Mouse (Mus musculus) lung, postnatal 25 days (tissue): Measurements from ENCODE around the gene Lzts2.
"Not testable (repeated sequence)": the region's sequence is repeated elsewhere in the genome, so short reads cannot be mapped to it uniquely, and the experiment has no call there.

ENCODE experiments used
- DNase-seq: peaks from one replicate; pipeline ENCODE4 v3.0.0; 2022; ENCODE audit warnings: low spot score

The Lzts2 gene

DNA sequence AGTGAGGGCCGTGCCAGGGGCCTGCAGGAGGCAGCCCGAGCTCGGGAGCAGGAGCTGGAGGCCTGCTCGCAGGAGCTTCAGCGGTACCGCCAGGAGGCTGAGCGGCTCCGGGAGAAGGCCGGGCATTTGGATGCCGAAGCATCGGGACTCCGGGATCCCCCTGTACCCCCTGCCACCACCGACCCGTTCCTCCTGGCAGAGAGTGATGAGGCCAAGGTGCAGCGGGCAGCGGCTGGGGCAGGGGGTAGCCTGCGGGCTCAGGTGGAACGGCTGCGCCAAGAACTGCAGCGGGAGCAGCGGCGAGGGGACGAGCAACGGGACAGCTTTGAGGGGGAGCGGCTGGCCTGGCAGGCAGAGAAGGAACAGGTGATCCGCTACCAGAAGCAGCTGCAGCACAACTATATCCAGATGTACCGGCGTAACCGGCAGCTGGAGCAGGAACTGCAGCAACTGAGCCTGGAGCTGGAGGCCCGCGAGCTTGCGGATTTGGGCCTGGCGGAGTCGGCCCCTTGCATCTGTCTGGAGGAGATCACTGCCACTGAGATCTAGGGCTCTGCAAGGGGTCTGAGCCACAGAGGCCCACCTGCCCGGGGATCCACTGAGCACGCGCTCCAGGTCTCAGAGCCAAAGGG is 11.8 kb downstream of the Lzts2 start:
- DNase-seq: no peak

DNA sequence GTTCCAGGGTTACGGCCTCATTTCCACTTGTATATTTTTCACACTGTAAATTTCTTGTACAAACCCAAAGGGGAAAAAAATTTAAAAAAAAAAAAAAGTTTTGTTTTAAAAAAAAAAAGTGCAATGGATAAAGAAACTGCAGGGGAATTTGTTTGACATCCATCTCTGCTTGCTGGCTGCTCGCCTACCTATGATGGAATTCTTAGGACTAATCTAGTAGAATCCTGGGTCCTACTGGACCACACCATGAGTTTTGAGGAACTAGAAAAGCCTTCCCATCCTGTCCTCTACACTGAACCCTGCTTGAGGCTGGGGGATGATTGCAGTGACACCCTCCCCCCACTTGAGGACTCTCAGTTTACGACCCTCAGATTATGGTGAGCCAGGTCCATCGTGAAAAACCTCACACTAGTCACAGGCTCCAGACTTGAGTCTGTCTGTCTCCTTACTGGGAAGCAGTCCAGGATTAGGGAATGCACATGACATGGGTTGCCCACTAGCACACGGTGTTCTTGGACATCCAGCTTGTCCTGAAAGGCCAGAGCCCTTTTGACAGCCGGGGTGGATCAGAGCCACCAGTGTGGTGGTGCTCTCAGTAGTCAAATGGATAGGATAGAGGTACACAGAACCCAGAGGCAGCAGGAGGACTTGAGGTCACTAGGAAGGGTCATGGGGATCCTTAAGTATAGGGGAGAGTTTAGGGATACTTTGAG is 12.9 kb downstream of the Lzts2 start:
- DNase-seq: no peak

GRCm38 (mm10) chr19:45027848-45028247 is 13.6 kb downstream of the Lzts2 start:
- no peak for DNase-seq

GRCm38 (mm10) chr19:45028746-45029145 is 14.5 kb downstream of the Lzts2 start:
- no peak for DNase-seq

DNA sequence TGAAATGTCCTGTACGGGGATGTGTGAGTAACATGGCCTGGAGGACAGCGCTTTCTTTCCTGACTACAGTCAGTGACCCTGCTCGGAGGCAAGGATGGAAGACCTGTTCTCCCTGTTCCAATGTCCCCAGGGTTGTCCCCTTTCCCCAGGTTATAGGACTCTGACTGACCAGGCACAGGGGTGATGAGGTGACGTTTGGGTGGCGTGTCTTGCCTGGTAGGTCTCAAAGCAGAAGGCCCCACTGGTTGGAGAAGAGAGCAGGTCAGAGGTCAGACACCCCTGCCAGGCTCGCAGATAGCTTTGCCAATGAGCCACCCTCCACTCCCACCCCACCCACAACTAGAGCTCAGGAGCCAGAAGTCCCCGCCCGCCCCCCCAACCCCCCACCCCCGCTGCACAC is 15.4 kb downstream of the Lzts2 start:
- DNase-seq: no peak

- peak; percentile 59 for DNase-seq
Measured at GRCm38 (mm10) chr19:45030111-45030510, 15.9 kb downstream of the Lzts2 start.

- DNase-seq: peak; percentile 89
Measured at GRCm38 (mm10) chr19:45030746-45031693, 16.8 kb downstream of the Lzts2 start.

DNA sequence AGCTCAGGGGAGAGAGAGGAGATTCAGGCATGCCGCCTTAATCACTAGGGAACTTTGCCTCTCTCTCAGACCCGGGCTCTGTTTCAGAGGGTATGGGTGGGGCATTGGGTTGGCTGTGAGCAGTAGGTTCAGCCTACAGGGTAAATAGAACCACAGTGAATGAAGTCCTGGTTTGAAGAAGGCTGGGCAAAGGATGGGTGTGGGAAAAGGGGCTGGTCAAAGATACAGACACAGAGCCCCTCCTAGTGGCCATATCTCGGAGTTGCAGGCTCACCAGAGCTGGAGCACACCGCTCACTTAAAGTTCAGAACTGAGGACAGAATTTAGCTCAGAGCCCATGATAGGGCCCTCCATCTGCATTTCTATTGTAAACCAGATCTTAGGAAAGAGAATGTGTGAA is 17.6 kb downstream of the Lzts2 start:
- DNase-seq: peak; percentile 85

GRCm38 (mm10) chr19:45032570-45033332 is 18.5 kb downstream of the Lzts2 start:
- DNase-seq: no peak

DNA sequence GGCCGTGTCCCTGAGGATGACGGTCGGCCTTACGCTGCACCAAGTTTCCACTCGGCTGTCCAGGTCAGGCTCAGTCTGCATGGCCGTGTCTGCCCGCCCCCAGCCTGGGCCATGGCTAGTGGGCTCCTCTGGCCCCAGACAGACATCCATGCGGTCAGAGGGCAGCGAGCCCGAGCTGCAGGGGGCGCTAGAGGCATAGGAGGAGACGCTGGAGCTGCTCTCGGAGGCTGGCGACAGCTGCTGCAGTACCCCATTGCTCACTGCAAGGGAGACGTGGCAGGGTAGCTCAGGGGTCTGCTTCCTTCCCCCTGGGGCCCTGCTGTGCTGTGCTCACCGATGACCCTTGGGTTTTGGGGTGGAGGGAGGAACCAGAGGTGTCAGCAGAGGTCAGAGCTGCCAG is 22.7 kb downstream of the Lzts2 start:
- peak; percentile 71 for DNase-seq

DNA sequence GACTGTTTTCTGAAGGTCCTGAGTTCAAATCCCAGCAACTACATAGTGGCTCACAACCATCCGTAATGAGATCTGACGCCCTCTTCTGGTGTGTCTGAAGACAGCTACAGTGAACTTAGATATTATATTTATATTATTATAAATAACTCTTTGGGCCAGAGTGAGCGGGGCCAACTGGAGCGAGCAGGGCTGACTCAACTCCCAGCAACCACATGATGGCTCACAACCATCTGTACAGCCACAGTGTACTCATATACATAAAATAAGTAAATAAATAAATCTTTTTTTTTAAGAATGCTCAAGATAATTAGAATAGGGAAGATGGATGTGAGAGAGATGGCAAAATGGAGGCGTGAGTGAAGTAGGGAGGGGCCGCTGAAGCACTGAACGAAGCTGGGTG is 24.0 kb downstream of the Lzts2 start:
- not testable (repeated sequence) for DNase-seq

DNA sequence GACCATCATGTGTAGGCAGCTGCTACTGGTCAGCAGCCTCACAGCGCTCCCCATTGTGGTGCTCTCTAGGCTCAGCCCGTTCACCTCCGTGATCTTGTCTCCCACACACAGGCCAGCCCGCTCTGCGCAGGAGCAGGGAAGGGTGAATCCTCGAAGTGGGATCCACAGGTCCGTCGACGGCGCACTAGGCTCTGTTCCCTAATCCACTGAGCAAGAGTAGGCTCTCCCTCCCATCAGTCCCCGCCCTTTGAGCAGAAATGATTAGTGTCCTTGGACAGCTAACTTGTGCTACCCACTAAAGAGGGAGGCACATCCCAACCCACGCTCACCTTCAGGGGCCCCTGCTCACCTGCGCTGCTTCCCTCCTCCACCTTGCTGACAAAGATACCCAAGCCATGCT is 26.0 kb downstream of the Lzts2 start:
- DNase-seq: no peak

- no peak for DNase-seq
Measured at GRCm38 (mm10) chr19:45044389-45044927, 30.2 kb downstream of the Lzts2 start.

DNA sequence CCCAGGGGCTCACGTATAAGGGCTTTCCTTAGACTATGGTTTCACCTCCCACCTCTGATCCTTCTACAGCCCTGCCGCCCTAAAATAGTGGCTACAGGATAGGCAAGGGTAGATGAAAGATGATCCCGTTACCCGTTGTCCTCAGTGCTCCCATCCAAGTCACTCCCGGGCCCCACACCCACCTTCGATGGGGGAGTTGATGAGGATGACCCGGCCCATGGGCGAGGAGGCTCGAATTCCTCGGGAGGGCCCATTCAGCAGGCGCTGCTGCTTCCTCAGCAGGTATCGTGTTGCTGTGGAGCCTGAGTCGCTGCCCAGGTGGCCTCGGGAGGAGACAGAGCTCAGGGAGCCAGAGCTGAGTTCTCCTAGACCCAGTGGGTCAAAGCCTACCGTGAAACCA is 31.0 kb downstream of the Lzts2 start:
- DNase-seq: no peak

DNA sequence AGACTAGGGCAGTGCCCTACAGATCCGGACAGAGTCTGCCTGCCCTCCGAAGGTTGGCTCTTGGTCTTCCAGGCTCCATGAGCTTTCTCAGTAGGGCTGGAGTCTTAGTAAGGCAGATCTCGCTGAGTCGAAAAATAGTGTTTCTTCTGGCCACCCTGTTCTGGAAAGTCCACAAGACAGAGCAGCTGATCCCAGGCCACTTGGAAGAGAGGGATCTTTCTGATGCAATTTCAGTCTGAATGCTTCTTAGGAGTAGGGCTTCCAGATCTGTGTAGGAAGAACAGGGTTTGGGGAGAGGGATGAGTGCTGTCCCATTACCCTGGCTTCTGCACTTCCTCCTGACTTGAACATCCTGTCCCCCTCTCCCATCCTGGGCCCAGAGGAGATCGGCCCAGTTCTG is 31.4 kb downstream of the Lzts2 start, which contains the start of gene Pdzd7:
Gene Pdzd7 (minus strand): TSS at position 67 of the 400 bp plus-strand sequence.
- no peak for DNase-seq

DNA sequence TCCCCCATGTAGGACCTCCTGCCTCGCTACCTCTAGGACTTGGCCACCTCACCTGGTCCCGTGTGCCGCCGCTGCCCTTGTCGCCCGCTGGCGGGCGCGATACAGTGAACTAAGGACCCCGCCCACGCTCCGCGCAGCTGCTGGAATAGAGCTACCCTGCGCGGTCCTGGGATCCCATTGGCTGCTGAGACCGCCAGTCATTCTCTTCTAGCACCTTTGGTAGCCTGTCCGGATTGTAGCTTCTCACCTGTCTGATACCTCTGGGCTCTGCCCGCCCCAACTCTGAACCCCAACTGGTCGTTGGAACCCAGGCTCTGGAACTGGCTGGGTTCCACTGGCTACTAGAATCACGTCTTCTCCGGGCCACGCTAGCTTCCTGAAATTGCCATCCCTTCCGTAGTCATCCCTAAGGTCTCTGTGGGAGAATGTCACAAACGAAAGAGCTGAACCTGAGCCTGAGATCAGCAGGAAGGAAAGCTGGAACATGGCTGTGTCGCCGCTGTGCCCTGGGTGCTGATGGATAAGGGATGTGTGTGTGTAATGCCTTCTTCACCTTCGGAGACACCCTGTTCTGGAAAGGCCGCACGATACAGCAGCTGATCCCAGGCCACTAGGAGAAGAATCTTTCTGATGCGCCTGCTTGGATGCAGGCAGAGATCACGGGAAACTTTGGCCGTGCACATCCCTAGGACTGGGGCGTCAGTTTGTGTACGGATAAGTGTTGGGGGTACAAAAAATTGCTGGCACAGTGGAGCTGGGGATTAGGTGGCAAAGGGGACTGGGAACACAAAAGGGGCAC is 32.5 kb downstream of the Lzts2 start:
- peak; percentile 94 for DNase-seq

DNA sequence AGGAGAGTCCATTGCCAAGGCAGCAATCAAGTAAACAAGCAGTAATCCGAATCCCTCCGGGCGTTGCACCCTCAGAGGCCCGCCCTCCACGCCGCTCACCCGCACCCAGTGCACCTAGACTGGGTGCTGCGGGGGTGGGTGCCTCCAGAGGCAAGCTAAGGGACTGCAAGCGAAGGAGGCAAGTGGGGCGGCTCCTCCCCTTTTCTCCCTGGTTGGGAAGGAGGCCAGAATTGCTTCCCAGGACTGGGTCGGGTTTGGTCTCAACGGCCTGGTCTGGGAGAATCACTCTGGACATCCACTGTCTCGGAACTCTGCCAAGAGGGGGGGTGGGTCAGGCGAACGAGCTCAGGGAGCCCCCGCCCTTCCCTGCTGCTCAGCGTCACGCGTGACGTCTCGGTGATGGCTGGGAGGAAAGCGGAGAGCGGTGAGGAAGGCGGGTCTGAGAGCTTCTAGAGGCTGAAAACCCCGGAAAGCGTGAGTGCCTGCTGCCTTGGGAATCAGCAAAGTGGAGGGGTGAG is 33.3 kb downstream of the Lzts2 start, which contains the start of gene Sfxn3:
Gene Sfxn3 (plus strand): TSS at position 87 of the 518 bp plus-strand sequence.
- peak; percentile 95 for DNase-seq

DNA sequence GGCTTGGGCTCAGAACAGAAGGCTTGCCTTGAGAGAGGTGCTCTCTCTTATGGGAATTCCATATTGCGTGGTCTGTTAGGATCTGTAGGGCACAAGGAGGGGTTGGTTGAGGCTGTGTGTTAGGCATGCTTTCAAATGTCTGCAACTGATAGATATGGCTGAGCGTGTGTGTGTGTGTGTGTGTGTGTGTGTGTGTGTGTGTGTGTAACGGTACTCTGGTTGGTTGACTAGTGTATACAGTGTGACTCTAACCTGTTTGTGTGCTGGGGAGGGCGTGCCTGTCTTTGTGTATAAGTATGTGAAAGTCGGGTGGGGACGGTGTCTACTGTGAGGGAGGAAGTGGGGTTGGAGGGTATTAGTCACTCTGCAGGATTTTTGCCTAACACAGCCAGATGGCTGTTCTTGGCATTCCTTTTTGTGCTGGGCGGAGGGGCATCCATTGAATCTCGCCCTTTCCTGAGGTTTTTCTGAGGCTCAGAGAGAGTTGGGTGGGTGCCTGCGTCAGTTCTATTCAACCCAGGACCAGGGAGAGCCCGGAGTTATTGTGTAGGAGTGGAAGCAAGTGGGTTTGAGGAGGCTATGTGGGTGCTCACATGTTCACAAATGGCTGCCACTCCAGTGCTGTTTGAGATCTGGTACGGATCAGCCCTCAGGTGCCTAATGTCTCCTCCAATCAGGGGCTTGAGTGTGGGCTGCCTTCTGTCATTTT is 33.9 kb downstream of the Lzts2 start:
- DNase-seq: peak; percentile 85

DNA sequence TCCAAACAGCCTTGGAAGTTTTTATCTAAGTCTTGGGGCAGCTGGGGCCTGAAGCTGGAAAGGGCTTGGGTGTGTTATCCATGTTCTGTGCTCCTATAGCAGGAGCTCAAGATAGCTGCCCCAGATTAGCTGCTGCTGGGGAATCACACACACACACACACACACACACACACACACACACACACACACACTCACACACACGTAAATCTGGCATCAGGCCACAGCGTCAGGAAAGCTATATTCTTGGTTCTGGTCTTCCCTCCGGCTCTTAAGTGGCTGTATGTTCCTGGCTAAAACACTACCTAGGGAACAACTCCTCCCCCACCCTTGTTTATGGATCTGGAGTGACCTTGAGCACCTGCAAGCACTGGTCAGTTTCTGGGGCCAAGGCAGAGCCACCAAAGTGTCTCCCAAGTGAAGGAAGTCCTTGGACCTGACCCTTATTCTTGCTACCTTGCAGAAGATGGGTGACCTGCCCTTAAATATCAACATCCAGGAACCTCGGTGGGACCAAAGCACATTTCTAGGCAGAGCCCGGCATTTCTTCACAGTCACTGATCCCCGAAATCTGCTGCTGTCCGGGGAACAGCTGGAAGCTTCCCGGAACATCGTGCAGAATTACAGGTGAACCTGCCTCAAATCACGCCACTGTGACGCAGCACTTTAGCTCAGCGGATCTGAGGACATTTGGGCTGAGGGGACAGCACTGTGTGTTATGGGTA is 34.6 kb downstream of the Lzts2 start:
- no peak for DNase-seq
